Mouse (Mus musculus): ENCODE results near the gene Tpm1. TPM values are rescaled to one million over a fixed set of nuclear protein-coding genes. Genes with fewer than 3 reads are reported as not detected.

Gene Tpm1
- 2,470 and 3,105 TPM in 2 replicates for polyA plus RNA-seq (2011; ENCODE audit: insufficient read length, low read depth, missing spikeins)

DNA sequence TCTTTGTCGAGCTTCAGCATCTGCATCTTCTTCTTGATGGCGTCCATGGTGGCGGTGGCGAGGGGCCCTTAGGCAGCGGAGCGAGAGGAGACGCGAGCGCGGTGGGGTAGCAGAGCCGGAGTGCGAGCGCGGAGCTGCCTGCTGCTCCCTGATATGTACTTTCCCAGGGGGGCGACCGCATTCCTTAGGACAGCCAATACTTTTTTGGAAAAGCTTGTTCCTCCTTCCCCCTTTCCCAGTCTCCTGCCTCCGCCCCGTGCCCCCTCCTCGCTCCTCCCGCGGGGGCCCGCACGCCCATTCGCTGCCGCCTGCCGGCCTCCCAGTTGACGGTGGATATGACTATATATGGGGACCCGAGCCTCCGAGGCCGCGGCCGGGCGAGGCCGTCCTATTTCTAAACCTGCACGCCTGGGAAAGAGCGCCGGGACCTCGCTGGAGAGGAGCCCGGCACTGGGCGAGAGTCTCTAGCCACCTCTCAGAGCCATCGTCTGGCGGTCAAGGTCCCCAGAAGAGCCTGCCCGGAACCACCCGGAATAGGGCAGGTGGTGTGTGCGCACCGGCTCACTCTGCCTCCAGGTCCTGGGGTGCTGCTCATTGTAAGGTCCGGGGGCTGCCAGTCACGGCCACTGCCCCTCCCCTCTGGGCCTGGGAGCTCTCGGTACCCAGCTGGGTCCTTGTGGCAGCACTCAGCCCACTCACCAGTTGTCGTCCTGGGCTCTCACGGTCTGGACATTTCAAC lies at the start of gene Tpm1:
TSS of gene Tpm1 (minus strand) at position 321 of the 739 bp plus-strand sequence.
- TF ChIP-seq CTCF (IDR thresholded peaks at IDR 0.05; ENCODE audit: borderline replicate concordance, insufficient read depth, low read length) (no peak), POLR2A (IDR thresholded peaks at IDR 0.05; ENCODE audit: low read depth, low read length) (peak; percentile 100)
- no peaks in the 10 kb centered on the region for H3K4me1 ChIP-seq (ENCODE audit: control insufficient read depth, insufficient read depth, low read length)
- H3K27ac ChIP-seq (ENCODE audit: insufficient read depth, low read length): peak within 1 kb of the TSS; percentile 96
- H3K4me3 ChIP-seq (ENCODE audit: insufficient read depth, low read length): peak within 1 kb of the TSS; percentile 87

DNA sequence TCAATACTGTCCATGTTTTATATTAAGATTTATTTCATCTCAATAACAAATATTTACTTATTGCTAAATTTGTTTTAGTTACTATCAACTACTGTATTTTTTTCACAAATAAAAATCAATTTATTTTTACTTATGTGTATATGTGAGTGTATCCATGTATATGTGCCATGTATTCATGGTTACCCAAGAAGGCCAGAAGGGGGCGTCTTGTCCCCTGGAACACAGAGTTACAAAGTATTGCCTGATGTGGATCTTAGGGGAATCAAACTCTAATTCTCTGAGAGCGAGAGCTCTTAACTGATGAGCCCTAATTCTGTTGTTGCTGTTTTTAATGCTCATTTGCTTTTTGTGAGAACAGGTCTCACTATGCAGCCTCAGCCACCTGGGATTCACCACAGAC lies 45.2 kb upstream of the Tpm1 start:
- no peak overlapping the region for H3K27ac ChIP-seq (ENCODE audit: insufficient read depth, low read length)
- TF ChIP-seq CTCF (IDR thresholded peaks at IDR 0.05; ENCODE audit: borderline replicate concordance, insufficient read depth, low read length): no peak
- TF ChIP-seq POLR2A (IDR thresholded peaks at IDR 0.05; ENCODE audit: low read depth, low read length): no peak
- no peak overlapping the region for H3K4me3 ChIP-seq (ENCODE audit: insufficient read depth, low read length)
- peaks cover 20% of the 10 kb centered on the region for H3K4me1 ChIP-seq (ENCODE audit: control insufficient read depth, insufficient read depth, low read length)

DNA sequence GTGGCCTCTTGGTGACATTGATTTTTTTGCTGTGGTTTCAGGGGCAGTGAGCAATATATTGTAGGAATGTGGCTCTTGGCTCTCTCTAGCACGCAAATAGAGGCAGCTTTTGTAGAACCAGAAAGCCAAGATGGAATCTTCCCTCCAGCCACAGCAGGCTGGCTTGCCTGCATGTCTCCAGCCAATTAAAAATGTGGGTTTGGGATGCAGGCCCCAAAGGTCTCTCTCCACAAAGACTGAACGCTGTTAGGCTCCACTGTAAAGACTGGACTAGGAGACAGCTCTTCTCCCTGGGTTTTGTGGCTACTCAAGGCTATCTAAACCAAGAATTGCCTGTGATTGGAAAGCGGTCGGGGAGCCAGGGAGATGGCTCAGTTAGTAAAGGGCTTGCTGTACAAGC lies 43.0 kb upstream of the Tpm1 start:
- Histone ChIP-seq H3K4me1 (ENCODE audit: control insufficient read depth, insufficient read depth, low read length) (peaks cover 20% of the 10 kb centered on the region), H3K27ac (ENCODE audit: insufficient read depth, low read length) (peak overlapping the region; percentile 75), H3K4me3 (ENCODE audit: insufficient read depth, low read length) (no peak overlapping the region)
- TF ChIP-seq CTCF (IDR thresholded peaks at IDR 0.05; ENCODE audit: borderline replicate concordance, insufficient read depth, low read length): no peak
- TF ChIP-seq POLR2A (IDR thresholded peaks at IDR 0.05; ENCODE audit: low read depth, low read length): no peak

DNA sequence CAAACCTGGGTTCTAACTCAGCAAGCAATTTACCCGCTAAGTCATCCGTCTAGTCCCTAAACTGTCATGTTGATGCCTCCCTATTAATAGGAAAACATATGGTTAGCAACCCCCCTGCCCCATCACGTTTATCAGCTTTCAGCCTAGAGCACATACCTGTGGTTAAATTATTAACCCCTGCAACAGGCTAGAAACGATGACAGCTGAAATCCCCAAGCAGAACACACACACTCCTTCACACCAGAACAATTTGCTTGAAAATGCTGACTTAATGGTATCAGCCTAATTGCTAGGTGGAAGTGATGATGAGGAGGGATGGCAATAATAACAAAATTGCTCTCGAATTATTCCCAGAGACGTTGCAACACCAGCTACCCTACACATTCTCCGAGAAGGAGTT lies 42.4 kb upstream of the Tpm1 start:
- no peak for TF ChIP-seq CTCF (IDR thresholded peaks at IDR 0.05; ENCODE audit: borderline replicate concordance, insufficient read depth, low read length)
- TF ChIP-seq POLR2A (IDR thresholded peaks at IDR 0.05; ENCODE audit: low read depth, low read length): no peak
- peak overlapping the region; percentile 61 for H3K27ac ChIP-seq (ENCODE audit: insufficient read depth, low read length)
- H3K4me3 ChIP-seq (ENCODE audit: insufficient read depth, low read length): no peak overlapping the region
- peaks cover 20% of the 10 kb centered on the region for H3K4me1 ChIP-seq (ENCODE audit: control insufficient read depth, insufficient read depth, low read length)

DNA sequence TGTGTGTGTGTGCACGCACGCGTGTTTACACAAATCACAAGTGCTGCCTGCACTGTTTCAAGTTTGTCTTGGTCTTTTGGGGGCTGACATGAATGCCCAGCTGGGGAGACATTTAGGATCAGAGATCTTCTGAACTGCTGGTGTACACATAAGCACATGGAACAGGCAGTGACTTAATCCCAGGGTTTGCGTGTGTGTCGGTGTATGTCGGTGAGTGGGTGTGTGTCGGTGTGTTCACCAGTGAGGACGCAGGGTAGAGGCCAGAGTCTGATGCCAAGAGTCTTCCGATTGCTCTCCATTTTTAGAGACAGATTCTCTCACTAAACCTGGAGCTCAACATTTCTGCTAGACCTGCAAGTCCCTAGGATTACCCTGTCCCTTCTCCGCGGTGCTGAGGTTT lies 41.9 kb upstream of the Tpm1 start:
- TF ChIP-seq POLR2A (IDR thresholded peaks at IDR 0.05; ENCODE audit: low read depth, low read length) (no peak), CTCF (IDR thresholded peaks at IDR 0.05; ENCODE audit: borderline replicate concordance, insufficient read depth, low read length) (no peak)
- peaks cover 20% of the 10 kb centered on the region for H3K4me1 ChIP-seq (ENCODE audit: control insufficient read depth, insufficient read depth, low read length)
- H3K27ac ChIP-seq (ENCODE audit: insufficient read depth, low read length): peak overlapping the region; percentile 61; the same call in 1 of the 2 replicates
- no peak overlapping the region for H3K4me3 ChIP-seq (ENCODE audit: insufficient read depth, low read length)

DNA sequence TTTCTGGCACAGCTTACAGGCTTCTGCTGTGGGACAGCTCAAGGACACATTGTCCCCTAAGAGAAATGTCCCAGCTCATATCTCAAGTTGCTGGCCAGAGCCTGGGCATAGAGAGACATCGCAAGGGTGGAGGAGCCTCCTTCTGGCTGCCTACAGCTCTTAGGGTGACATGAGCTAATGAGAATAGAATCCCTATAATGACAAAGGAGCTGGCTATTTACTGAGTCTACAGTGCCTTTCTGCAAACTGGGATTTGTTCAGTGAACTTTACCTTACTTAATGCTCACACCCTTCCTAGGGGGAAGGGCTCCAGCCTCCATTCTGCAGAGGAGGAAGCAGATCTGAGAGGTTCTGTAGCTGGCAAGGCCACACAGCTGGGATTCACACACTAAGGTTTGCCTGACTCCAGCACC lies 41.4 kb upstream of the Tpm1 start:
- Histone ChIP-seq H3K4me1 (ENCODE audit: control insufficient read depth, insufficient read depth, low read length) (peaks cover 20% of the 10 kb centered on the region), H3K27ac (ENCODE audit: insufficient read depth, low read length) (peak overlapping the region; percentile 12; the same call in 1 of the 2 replicates), H3K4me3 (ENCODE audit: insufficient read depth, low read length) (no peak overlapping the region)
- TF ChIP-seq CTCF (IDR thresholded peaks at IDR 0.05; ENCODE audit: borderline replicate concordance, insufficient read depth, low read length) (no peak), POLR2A (IDR thresholded peaks at IDR 0.05; ENCODE audit: low read depth, low read length) (no peak)

DNA sequence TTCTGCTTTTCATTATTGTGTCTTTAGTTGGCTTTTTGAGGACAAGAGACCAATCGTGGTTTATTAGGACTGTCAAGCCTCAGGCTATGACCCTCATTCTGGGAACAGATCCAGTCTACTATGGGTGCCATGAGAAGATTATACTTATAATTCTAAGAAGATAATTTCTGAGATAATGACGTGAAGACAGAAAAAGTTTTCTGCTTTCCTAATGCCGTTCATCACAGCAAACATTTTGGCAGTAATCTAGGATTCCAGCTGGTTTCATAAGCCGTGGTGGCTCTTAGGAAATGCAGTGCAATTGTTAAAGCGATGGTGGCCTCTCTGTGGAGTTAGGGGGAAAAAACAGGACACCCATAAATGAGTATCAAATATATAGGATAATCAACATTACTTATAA lies 40.0 kb upstream of the Tpm1 start:
- 0 out of 2 replicates have a peak overlapping the region, but pooled peaks have one; percentile 42 for H3K27ac ChIP-seq (ENCODE audit: insufficient read depth, low read length)
- H3K4me3 ChIP-seq (ENCODE audit: insufficient read depth, low read length): no peak overlapping the region
- TF ChIP-seq CTCF (IDR thresholded peaks at IDR 0.05; ENCODE audit: borderline replicate concordance, insufficient read depth, low read length): no peak
- no peak for TF ChIP-seq POLR2A (IDR thresholded peaks at IDR 0.05; ENCODE audit: low read depth, low read length)

DNA sequence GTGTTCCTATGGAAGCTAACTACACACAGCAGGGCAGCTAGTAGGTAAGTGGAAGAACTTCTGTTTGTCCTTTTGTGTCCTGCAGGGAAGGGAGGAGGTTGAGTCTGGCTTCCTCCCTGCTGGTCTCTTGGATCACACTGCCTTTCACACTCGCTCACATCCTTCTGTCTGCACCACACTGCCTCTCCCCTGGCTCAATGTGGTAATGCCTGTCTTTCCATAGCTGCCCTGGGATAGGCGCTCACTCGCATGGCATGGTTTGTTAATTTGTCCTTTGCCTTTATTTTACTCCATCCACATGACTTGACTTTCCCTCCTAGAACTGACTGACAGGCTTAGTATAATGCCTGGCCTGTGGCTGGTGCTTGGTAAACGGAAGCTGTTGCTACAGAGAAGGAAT lies 34.6 kb upstream of the Tpm1 start:
- TF ChIP-seq POLR2A (IDR thresholded peaks at IDR 0.05; ENCODE audit: low read depth, low read length): no peak
- no peak for TF ChIP-seq CTCF (IDR thresholded peaks at IDR 0.05; ENCODE audit: borderline replicate concordance, insufficient read depth, low read length)
- Histone ChIP-seq H3K4me3 (ENCODE audit: insufficient read depth, low read length) (no peak overlapping the region), H3K4me1 (ENCODE audit: control insufficient read depth, insufficient read depth, low read length) (peaks cover 10% of the 10 kb centered on the region), H3K27ac (ENCODE audit: insufficient read depth, low read length) (no peak overlapping the region)

More for the DNA sequence above, 40.0 kb upstream of the Tpm1 start:
- H3K4me1 ChIP-seq (ENCODE audit: control insufficient read depth, insufficient read depth, low read length): peaks cover 20% of the 10 kb centered on the region

DNA sequence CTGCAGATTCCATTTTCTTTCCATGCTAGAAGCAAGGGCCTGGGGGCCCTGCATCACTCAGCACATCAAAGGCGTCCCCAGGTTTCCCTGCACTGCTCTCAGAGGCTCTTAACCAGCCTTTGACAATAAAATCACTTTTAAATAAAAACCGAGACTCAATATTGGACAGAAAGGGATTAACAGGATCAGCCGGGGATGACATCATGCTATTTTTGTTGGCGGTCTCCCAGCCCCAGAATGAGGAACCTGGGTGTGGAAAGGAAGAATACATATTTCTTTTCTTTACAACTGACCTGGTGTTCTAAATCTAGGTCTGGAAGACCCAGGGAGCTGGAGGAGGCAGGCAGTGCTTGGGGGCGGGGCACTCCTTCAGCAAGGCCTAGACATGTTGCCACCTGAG lies 32.5 kb upstream of the Tpm1 start:
- TF ChIP-seq CTCF (IDR thresholded peaks at IDR 0.05; ENCODE audit: borderline replicate concordance, insufficient read depth, low read length) (no peak), POLR2A (IDR thresholded peaks at IDR 0.05; ENCODE audit: low read depth, low read length) (no peak)
- Histone ChIP-seq H3K4me1 (ENCODE audit: control insufficient read depth, insufficient read depth, low read length) (peaks cover 23% of the 10 kb centered on the region), H3K27ac (ENCODE audit: insufficient read depth, low read length) (peak overlapping the region; percentile 71), H3K4me3 (ENCODE audit: insufficient read depth, low read length) (no peak overlapping the region)

DNA sequence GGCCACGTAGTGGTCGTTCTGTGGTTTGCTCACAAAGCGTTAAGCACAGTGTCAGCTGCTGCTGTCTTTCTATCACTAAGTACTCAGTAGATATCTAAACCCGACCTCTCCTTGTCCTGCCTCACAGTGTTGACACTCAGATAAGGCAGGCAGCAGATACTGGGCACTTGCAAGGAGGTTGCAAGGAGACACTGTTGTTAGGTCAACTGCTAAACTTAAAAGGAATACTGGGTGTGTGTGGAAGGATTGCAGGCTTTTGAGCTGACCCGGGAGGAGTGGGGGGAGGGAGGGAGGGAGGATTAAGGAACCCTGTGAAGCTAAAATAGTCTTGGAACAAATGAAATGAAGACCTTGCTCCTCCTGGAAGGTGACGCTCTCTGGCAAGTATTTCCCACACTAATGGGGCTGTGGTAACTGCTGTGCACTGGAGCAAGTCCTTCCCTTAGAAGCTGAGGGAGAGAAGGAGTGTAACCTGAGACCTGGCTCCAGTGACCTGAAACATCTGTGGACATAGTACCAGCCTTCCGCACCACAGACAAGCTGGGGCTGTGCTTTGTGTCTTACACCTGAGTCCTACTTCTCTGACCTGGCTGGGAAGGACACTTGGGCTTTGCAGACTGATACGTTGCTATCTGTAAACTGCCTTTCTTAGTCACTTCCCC lies 28.6 kb upstream of the Tpm1 start:
- TF ChIP-seq POLR2A (IDR thresholded peaks at IDR 0.05; ENCODE audit: low read depth, low read length) (0 out of 2 replicates have a peak, but pooled peaks have one; percentile 6), CTCF (IDR thresholded peaks at IDR 0.05; ENCODE audit: borderline replicate concordance, insufficient read depth, low read length) (no peak)
- peaks cover 23% of the 10 kb centered on the region for H3K4me1 ChIP-seq (ENCODE audit: control insufficient read depth, insufficient read depth, low read length)
- H3K27ac ChIP-seq (ENCODE audit: insufficient read depth, low read length): peak overlapping the region; percentile 90
- no peak overlapping the region for H3K4me3 ChIP-seq (ENCODE audit: insufficient read depth, low read length)
